Mouse (Mus musculus) hematopoietic stem cell, adult 5-6 weeks (primary cell): Measurements from ENCODE around the gene Hexb. TPM values are rescaled to one million over a fixed set of nuclear protein-coding genes. Genes with fewer than 3 reads are reported as not detected.
"Not testable (repeated sequence)": the region's sequence is repeated elsewhere in the genome, so short reads cannot be mapped to it uniquely, and the experiment has no call there.

Experiments used
- ATAC-seq, 2 experiments: fragments of 125-278 bp in 1 of 2; replicated peaks in 1 of 2; 2 replicates each; pipeline ENCODE4 v1.8.0; 2016 to 2017; ENCODE audit warnings: inconsistent platforms in 2 of 2, mild to moderate bottlenecking in 2 of 2, moderate number of reproducible peaks in 2 of 2, low read depth in 1 of 2, moderate TSS enrichment in 1 of 2; ENCODE audit not compliant: low FRiP score in 2 of 2, poor library complexity in 2 of 2, severe bottlenecking in 2 of 2, insufficient read depth in 1 of 2, low TSS enrichment in 1 of 2
- total RNA-seq: library from RNA; stranded (forward); fragments of 172-1452, 232-1000 nt; gene quantifications from 2 replicates; pipeline ENCODE4 v1.2.3, GENCODE M21; 2017

Gene Hexb
- total RNA-seq, 1 experiment from 2014 or later = 36.3 TPM

GRCm38 (mm10) chr13:97196925-97197218 lies 1.3 kb downstream of the Hexb start:
- ATAC-seq = no peak; a peak in 1 of 4 replicates

- ATAC-seq = no peak
Measured at GRCm38 (mm10) chr13:97196186-97196924, 1.8 kb downstream of the Hexb start.

GRCm38 (mm10) chr13:97193420-97193819 lies 4.7 kb downstream of the Hexb start:
- ATAC-seq = no peak

- ATAC-seq = no peak
Measured at GRCm38 (mm10) chr13:97192649-97193048, 5.5 kb downstream of the Hexb start.

- peak; percentile 74 to 88 for ATAC-seq
Measured at GRCm38 (mm10) chr13:97187693-97188092, 10.5 kb downstream of the Hexb start.

- ATAC-seq = no peak
Measured at GRCm38 (mm10) chr13:97186346-97186745, 11.8 kb downstream of the Hexb start.

GRCm38 (mm10) chr13:97184656-97185055 lies 13.5 kb downstream of the Hexb start:
- ATAC-seq = no peak

- no peak for ATAC-seq
Measured at GRCm38 (mm10) chr13:97184168-97184567, 14.0 kb downstream of the Hexb start.

GRCm38 (mm10) chr13:97182821-97183220 lies 15.3 kb downstream of the Hexb start:
- ATAC-seq = no peak

GRCm38 (mm10) chr13:97180113-97180828 lies 17.9 kb downstream of the Hexb start:
- ATAC-seq = no peak

- no peak for ATAC-seq
Measured at GRCm38 (mm10) chr13:97178943-97179342, 19.2 kb downstream of the Hexb start.

- no peak for ATAC-seq
Measured at GRCm38 (mm10) chr13:97176731-97177130, 21.4 kb downstream of the Hexb start.

GRCm38 (mm10) chr13:97175520-97176264 lies 22.5 kb downstream of the Hexb start:
- no peak for ATAC-seq

GRCm38 (mm10) chr13:97145834-97146233 lies 52.3 kb downstream of the Hexb start:
- ATAC-seq = peak; percentile 62 to 72; a peak in 3 of 4 replicates

GRCm38 (mm10) chr13:97142321-97142720 lies 55.8 kb downstream of the Hexb start:
- ATAC-seq = no peak

GRCm38 (mm10) chr13:97138404-97138931 lies 59.7 kb downstream of the Hexb start:
- not testable (repeated sequence) for ATAC-seq

GRCm38 (mm10) chr13:97137466-97138400 lies 60.4 kb downstream of the Hexb start, which contains the start of the genes Gfm2 and Nsa2:
Gene Gfm2 (plus strand): TSS chr13:97137937.
Gene Nsa2 (minus strand): TSS chr13:97137937.
- ATAC-seq = peak; percentile 99 to 100
